Mouse (Mus musculus) inflammation-experienced regulatory T-cells (primary cell): ENCODE results near the gene 4430402I18Rik. TPM values are rescaled to one million over a fixed set of nuclear protein-coding genes. Genes with fewer than 3 reads are reported as not detected.

ENCODE experiments used
- polyA plus RNA-seq, 2 experiments: library from polyadenylated mRNA; unstranded; fragments of 100-300 nt; shearing (Covaris generic); gene quantifications; one replicate each; pipeline ENCODE4 v1.2.1; 2017

Gene 4430402I18Rik
- under 1 TPM; 0.54 to 0.77 TPM for polyA plus RNA-seq

DNA sequence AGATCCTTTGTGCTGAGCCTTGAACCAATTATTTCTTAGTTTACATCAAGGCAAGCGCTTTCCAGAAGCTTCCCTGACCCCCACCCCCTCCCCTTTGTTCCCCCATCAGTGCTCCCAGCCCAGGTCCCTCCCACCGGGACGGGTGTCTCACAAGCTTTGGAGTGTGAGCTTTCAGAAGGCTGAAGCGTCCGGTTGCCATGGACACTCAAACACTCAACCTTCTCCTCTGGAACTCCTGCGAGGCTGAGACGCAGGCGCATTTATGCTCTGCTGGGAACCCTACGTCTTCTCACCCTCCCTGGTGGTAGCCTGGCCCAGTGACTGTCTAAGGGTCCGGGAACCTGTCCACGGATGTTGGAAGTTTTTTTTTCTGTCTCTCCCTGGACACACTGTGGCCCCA is at the start of gene 4430402I18Rik:
TSS of gene 4430402I18Rik (minus strand) at position 149 of the 400 bp plus-strand sequence.

DNA sequence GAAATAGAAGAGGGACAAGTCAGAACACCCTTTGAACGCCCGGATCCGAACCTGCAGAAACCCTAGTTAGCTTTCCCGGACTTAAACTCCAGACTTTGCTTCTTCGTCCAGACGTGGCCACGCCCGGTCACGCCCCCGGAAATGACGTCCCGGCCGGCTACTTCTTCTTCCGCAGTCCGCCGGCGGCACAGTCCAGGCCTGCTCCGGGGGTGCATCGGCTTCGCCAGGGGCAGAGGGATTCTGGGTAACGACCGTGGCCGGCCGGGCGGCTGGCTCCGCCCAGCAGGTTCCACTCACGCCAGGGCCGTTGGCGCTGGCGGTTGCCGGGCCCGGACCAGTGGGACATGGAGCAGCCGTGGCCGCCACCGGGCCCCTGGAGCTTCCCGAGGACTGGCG is 22.6 kb upstream of the 4430402I18Rik start, which contains the start of gene Cdc37l1:
TSS of gene Cdc37l1 (plus strand) at position 159 of the 396 bp plus-strand sequence.

GRCm38 (mm10) chr19:28963842-28964551 is 3.6 kb downstream of the 4430402I18Rik start, which contains the start of gene Plpp6:
Plpp6 (plus strand) TSS chr19:28963953.

Other genes with a start within 250 kb of the 4430402I18Rik start
- 1 to 10 TPM in 1 of 2 experiments, under 1 TPM in 1; 0.58 to 2.2 TPM for gene Slc1a1, start 132.8 kb downstream of the 4430402I18Rik start, polyA plus RNA-seq
- 10 to 100 TPM; 17.5 to 35.4 TPM for gene Plpp6, start 3.8 kb downstream of the 4430402I18Rik start, polyA plus RNA-seq
- gene Cdc37l1, start 22.6 kb upstream of the 4430402I18Rik start, polyA plus RNA-seq: 10 to 100 TPM; 42.8 to 51.1 TPM
- 10 to 100 TPM; 36.1 to 45.5 TPM for gene Ak3, start 80.2 kb upstream of the 4430402I18Rik start, polyA plus RNA-seq
- gene Rcl1, start 133.6 kb upstream of the 4430402I18Rik start, polyA plus RNA-seq: 10 to 100 TPM; 48.7 to 53.4 TPM